Mouse (Mus musculus) heart, adult 9 months (tissue): ENCODE measurements around the gene Gck.
"Not testable (repeated sequence)": the region's sequence is repeated elsewhere in the genome, so short reads cannot be mapped to it uniquely, and the experiment has no call there.

Experiments used
- DNase-seq, 2 experiments: peaks; one replicate each; pipeline ENCODE4 v3.0.0; 2022; ENCODE audit warnings: low spot score in 2 of 2

The Gck gene

DNA sequence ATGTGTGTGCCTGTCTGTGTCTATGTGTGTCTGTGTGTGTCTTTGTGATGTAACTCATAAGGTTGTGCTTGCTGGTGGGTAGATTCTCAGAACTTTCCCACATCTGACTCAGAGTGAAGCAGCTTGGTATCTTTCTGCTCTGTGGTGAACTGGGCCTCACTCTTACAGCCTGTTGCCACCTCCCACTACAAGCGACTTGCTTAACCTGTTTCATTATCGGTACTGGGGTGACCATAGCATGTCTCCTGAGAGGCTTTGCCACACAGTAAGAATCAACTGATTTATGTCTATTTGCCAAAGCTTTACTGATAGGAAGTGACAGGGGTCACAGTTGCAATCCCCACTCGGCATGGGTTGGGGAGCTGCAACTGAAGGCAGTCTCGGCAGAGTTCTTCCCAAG is 41.2 kb downstream of the Gck start:
- no peak for DNase-seq

DNA sequence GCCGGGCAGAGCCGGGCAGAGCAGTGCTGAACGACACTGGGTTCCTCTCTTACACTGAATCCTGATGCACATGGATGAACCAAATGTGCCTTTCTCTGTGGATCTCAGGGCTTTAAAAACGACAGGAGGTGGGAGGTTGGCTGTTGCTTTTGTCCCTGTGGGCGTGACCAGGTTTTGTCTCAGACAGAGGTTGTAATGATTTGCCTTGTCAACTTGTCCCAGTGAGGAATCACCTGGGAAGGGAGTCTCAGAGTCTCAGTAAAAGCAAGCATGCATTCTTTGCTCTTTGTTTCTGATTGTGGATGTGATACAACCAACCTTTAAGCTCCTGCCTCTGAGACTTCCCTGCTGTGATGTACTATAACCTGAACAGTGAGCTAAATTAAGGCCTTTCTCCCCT is 42.8 kb downstream of the Gck start:
- no peak for DNase-seq

DNA sequence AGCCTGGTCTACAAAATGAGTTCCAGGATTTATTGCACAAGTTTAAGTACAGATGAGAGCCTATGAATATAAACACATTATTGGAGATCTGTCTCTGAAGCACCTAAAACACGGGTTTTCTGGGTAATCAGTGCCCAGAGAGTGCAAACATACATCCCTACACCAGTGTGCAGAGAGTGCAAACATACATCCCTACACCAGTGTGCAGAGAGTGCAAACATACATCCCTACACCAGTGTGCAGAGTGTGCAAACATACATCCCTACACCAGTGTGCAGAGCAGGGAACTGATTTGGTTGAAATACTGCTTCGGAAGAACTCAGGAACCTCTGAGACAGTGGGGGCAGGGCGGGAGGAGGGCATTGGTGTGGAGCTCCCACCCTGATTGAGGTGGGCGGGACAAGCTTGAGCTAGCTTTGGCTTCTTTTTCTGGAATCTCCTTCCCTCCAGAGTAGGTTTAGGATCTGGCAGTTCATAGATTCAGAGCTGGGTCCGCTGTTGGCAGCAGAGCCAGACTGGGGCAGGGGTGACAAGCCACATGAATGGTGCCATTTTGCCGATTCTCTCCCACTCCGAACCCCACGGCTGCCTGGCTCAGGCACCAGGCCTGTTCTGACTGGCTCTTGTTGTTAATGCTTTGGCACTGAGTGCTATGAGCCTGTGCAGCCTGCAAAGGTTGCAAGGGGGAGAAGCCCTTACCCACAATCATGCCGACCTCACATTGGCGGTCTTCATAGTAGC is 43.9 kb downstream of the Gck start:
- no peak for DNase-seq

DNA sequence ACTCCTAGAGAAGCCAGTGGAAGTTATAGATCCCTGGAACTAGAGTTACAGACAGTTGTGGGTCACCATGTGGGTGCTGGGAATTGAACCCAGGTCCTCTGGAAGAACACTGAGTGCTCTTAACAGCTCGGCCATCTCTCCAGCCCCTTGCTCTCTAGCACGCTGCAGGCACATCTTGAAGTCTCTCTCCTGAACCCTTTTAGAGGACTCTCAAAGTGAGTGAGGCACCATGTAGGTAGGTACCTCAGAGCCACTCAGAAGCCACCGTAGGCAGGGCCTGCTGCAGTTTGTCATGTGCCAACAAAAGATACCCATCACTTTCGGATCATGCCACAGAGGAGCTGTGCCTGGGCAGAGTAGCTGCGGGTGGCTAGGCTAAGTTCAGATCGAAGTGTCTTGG is 45.0 kb downstream of the Gck start:
- DNase-seq: no peak

DNA sequence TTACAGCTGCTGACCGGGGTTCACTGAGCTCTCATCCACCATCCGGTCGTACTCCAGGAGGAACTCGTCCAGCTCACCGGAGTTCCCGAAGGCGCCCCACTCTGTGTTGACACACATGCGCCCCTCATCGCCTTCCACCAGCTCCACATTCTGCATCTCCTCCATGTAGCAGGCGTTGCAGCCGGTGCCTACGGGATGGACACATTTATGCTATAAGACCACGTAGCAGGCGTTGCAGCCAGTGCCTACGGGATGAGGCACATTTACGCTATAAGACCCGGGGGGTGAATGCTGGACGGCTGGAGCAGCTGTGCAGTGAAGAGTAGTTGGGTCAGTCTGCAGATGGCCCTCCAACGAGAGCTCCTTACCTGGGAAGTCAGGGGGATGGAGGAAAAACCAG is 45.5 kb downstream of the Gck start:
- DNase-seq: no peak

DNA sequence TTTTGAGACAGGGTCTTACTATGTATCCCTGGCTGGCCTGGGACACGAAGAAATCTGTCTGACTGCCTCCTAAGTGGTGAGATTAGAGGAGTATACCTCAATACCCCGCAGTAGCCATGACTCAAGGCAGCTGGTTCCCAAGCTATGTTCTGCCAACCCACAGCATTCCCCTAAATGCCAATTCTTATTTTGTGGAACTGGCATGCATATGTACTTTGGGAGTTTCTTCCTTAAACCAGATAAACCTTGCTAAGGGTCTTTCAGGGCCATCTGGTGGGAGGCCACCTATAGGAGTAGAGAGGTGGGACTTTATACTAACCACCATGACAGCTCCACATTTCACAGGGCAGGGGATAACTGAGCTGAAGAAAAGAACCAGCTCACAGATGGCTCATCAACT is 46.0 kb downstream of the Gck start:
- DNase-seq: no peak

DNA sequence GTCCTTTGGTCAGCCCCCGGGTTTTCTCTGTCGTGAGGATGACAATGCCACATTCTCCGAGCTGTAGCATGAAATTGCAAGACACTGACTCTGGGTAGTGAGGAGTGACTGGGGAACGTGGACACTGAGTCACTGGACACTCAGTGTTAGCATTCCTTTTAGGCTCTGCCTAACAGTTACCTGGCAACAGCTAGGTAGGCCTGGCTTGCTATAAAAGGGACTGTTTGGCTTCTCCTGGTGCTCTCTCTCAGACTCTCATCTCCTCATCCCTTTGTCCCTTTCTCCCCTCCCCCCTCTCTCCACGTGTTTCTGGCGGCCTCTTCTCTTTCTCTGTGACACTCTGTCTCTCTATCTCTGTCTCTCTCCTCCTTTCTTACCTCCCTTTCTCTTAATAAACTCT is 47.5 kb downstream of the Gck start:
- no peak for DNase-seq

DNA sequence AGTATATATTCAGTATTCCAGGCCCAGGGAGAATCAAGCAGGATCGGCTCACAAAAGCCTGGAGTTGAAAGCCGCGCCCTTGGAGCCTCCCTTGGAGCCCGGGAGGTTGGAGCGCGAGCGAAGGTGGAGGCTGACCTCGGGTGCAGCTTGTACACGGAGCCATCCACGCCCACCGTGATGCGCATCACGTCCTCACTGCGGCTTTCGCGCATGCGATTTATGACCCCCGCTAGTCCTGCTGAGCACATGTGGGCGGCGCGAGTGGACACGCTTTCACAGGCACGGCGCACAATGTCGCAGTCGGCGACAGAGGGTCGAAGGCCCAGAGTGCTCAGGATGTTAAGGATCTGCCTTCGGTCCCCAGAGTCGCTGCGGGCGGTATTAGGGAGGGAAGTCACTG is 47.9 kb downstream of the Gck start:
- DNase-seq: no peak

DNA sequence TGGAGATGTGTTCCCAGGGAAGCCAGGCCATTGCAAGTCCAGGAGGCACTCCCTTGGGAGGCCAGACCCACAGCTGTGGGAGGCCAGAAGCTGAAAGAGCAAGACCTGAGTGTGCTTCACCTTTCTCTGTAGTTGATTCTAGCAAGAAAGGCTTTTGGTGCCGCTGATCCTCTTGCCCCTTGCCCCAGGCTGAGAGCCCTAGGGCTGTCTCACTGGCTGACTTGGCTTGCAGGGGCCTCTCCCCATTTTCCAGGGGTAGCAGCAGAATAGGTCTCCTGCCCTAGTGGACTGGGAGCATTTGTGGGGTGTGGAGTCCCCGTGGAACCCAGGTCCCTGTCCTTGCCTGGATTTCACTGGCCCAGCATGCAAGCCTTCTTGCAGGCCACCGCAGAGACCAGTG is 48.6 kb downstream of the Gck start:
- no peak for DNase-seq

DNA sequence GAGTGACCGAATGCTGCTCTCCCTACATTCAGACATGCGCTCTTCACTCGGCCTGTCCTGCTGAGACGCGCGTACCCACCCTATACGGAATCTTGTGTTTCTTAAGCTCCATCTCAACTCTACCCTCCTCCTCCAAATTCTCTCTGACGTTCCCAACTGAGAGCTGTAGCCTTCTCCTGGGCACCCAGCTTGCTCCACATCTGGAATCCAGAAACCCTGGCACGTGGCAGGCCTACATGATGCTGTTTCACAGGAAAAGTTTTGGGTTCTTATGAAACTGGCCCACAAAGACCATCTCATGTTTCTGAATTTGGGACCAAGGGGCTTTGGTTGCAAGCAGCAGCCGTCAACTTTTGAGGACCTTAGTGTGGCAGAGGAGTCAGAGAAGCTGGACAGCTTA is 50.6 kb downstream of the Gck start:
- DNase-seq: no peak

DNA sequence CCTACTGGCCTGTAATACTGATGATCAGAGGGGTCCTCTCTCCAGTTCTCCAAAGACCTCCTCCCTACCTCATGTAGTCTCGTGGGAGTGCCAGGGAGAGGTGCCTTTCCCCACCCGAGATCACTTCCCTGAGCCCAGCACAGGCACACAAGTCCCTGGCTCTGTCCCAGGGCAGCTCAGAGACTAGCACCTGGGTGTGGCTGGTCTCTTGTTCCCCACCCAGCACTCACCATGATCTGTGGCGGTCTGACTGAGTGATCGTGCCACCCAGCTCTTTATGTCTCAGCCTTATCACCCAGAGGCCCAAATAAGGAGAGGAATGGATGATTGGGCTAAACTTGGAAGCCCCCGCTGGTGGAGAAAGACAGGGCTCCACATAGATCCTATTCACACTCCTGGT is 51.4 kb downstream of the Gck start, which contains the start of gene Myl7:
TSS of gene Myl7 (minus strand) at position 252 of the 400 bp plus-strand sequence.
- no peak for DNase-seq

DNA sequence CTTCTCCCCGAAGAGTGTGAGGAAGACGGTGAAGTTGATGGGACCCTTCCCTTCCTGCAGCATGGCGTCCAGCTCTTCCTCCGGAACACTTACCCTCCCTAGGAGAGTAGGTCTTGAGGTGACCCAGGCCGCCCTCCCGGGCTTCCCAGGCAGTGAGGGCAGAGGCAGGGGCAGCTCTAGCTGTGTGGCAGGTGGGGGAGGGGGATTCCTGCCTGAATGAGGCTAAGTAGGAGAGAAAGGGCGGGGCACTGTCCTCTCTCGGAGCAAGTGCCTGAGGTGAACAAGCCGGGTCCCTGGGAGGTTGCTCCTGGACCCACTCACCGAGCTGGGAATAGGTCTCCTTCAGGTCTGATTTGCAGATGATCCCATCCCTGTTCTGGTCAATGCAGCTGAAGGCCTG is 52.0 kb downstream of the Gck start:
- no peak for DNase-seq

DNA sequence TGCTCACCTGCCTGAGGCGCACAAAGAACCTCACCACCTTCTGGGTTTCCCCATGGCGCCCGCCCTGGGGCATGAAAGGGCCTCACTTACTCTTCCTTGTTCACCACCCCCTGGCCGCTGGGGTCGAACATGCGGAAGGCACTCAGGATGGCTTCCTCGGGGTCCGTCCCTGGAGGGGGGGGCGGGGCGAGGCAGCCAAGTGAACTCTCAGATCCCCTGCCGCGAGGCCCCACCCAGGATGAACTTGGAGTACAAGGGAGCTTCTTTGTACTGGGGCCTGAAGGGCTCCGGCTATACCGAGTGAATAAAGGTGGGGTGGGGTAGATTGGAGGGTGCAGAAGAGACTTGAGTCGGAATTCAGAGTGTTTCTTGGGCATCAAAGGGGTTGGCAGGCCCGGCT is 52.7 kb downstream of the Gck start:
- DNase-seq: no peak

DNA sequence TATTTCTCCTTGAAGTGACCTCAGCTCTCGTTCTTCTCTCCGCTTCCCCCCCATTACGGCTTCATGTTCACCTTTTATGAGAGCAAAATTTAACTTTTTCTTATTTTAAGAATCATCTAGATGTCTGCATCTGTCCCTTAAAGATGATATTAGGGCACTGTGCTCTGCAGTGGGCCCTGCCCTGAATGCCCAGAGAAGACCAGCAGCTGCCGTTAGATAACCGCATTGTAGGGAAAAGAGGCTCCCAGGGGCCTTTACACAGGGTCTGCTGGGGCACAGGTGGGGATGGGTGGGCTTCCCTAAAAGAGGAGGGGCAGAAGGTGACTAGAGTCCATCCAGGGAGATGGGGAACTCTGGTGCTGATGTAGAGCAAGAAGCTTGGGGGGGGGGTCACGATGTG is 56.1 kb downstream of the Gck start:
- no peak for DNase-seq

DNA sequence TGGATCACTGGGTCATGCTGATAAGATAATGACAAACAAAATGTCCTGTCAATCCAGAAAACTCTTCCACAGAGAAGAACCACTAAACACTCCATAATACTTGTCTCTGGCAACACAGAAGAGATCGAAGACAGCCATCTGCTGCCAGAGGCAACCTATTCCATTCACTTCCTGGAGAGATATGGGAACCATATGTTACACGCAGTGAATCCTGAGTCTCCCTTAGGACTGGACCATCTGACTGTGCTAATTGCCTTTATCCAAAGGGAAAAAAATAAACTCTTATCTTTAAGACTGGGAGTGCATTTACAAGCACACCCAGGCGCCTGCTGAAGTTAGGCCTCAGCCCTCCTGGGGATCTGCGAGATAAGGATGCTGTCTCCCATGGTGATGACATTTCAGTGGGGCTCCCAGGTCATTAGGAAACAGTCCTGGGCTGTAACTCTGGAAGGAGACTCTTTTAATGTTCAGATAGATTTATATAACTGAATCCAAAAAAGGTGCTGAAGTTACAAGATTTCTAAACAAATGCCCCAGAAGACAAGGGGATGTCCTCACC is 57.0 kb downstream of the Gck start:
- no peak for DNase-seq

DNA sequence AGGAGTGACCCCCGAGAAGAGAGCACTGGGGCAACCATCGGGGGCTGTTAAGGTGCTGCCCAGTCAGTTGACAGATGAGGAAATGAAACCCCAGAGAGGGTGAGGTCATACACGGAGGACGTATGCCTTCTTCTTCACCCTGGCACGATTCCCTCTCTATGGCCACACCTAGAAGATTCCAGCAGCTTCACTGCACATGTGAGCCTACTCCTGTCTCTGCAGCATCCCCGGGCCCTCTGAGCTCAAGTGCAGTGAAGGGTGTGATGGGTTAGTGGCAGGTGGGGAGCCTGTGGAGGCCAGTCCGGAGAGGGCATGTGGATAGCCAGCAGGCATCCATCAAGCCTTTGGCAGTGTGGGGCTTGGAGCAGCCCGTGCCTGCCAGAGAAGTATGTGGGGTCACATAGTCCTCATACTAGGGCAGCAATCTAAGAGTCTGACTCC is 57.7 kb downstream of the Gck start:
- DNase-seq: peak; percentile 31 to 32

DNA sequence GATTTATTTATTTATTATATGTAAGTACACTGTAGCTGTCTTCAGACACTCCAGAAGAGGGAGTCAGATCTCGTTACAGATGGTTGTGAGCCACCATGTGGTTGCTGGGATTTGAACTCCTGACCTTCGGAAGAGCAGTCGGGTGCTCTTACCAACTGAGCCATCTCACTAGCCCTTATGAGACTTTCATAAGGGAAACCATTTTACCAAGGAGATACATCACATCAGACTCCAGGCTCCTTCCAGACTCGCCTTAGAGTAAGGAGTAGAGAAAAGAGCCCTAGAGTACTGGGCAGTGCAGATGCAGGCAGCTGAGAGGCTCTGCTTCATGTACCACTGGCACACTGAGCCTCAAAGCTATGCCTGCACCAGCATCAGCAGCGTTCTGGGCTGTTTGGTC is 61.3 kb downstream of the Gck start:
- DNase-seq: not testable (repeated sequence)

DNA sequence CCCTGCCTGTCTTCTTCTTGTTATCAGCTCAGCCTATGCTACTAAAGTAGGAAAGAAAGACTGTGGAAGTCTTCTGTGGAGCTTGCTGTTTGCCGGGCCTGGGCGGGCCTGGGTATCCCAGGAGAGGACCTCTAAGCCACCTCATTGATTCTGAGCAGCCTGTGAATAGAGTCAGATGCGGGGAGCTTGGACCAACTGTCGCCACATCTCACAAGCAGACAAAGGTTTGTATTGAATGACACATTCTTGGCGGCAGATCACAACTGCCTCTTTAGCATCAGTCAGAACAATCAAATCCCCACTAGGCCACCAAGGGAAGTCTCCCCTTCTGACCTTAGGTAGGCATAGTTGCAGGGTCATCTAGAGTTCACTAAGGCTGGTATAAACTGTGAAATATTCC is 62.6 kb downstream of the Gck start:
- no peak for DNase-seq

DNA sequence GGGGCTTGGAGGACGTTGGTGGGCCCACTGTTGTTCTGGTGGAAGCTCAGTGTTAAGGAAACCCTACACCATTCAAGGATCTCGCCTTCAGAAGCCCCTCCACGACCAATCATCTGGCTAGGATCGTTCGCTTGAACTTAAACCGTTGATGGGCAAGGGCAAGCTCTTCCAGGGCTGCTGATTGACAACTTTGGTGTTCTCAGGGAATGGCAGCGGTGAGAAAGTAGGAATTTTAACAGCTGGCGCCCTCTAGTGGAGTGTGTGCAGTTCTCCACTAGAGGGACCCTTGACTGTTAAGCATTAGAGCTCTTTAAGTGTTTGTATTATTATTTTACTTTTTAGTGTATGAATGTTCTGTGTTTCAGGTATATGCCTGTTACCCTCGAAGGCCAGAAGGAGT is 63.7 kb downstream of the Gck start:
- peak in 1 of 2 experiments; percentile 52 for DNase-seq

DNA sequence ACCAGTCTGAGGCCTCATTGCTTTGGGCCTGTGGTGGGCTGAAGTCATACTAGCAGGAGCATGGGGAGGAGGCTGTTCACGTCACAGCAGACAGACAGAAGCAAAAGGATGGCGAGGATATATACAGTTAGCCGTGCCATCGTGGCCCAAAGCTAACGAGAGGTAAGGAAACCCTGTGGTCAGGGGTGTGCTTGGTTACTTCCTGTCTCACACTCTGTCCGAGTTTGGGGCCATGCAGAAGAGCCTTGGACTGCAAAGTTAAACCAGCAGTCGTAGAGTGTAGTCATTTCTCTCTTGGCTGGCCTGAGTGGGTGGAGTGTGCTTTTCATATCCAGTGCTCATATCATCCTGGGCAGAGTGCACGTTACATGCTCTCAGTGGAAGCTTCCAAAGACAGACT is 67.4 kb downstream of the Gck start:
- DNase-seq: no peak

DNA sequence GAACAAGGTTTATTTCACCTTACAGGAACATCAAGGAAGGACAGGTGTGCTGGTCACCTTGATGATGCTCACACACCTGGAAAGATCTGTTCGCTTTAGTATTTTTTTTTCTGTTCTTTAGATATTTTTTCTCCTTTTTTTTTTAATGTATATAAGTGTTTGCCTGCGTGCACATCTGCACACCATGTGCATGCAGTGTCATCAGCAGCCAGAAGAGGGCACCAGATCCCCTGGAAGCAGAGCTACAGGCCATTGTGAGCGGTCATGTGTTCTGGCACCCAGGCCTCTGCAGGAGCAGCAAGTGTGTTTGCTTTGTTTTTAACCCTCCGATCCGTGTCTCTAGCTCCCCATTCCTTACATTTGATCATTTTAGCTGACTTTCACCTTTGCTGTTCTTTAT is 70.0 kb downstream of the Gck start:
- DNase-seq: no peak

DNA sequence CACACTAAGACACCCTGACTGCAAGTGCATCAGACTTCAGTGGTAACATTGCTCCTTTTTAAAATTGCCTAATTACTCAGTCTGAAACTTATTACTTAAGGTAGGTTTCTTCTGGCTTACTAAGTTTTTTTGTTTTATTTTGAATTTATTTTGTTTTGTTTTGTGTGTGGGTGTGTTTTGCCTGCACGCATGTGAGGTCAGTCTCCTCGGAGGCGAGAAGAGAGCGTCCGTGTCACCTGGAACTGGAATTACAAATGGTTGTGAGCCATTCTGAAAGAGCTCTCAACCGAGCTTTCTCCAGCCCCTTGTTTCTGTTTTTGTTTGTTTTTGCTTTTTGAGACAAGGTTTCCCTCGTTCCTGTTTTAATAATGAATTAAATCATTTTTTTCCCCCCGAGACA is 71.2 kb downstream of the Gck start:
- no peak for DNase-seq

DNA sequence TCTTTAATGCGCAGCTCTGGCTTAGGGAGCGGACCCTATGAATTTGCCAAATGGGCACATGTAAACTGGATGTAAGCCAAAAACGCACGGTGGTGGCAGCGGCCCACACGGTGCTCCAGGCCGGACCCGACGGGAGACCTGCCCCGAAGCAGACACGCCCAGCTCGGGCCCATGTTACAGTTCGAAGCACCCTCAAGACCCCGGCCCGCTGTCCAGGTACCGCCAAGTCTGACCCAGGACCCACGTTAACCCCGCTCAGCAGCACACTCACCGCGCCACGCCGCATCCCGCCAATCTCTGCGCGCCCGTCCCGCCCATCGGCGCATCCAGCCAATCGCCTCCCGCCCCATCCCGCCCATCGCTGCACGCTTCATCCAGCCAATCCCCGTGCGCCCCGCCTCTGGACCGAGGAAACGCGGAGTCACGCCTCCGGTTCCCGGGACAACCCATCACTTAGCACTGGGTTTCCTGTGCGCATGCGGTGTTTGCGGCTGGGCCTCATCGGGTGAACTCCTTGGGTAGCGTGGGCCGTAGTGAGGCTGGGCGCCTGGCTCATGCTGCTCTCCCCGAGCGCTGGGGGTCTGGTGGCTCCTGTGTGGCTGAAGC is 71.9 kb downstream of the Gck start, which contains the start of gene Pold2:
TSS of gene Pold2 (minus strand) at position 372 of the 606 bp plus-strand sequence.
- DNase-seq: peak; percentile 98 to 99
